Mouse (Mus musculus) forebrain, embryonic 12.5 days (tissue): ENCODE measurements around the gene Cytip. TPM values are rescaled to one million over a fixed set of nuclear protein-coding genes. Genes with fewer than 3 reads are reported as not detected.

Experiments used
- ATAC-seq: fragments of 200-750 bp; cut with Nextera tagmentation; 2 replicates; pipeline ENCODE4 v1.8.0; 2017; ENCODE audit warnings: moderate TSS enrichment; ENCODE audit not compliant: low FRiP score
- H3K27ac ChIP-seq: fragments of 300-500 bp; sonication (generic); 2 replicates; pipeline ENCODE4 v1.5.1; 2016; ENCODE audit warnings: mild to moderate bottlenecking
- H3K27me3 ChIP-seq: fragments of 300-500 bp; sonication (generic); 2 replicates; pipeline ENCODE4 v1.6.1; 2016; ENCODE audit warnings: mild to moderate bottlenecking
- H3K36me3 ChIP-seq: fragments of 300-500 bp; sonication (generic); replicated peaks from 2 replicates; pipeline ENCODE4 v1.6.1; 2016; ENCODE audit warnings: mild to moderate bottlenecking
- H3K4me1 ChIP-seq: fragments of 300-500 bp; sonication (generic); 2 replicates; pipeline ENCODE4 v1.6.1; 2016
- H3K4me2 ChIP-seq: fragments of 300-500 bp; sonication (generic); 2 replicates; pipeline ENCODE4 v1.6.1; 2016; ENCODE audit warnings: mild to moderate bottlenecking, moderate library complexity
- H3K4me3 ChIP-seq: fragments of 300-500 bp; sonication (generic); replicated peaks from 2 replicates; pipeline ENCODE4 v1.5.1; 2016; ENCODE audit warnings: mild to moderate bottlenecking
- H3K9ac ChIP-seq: fragments of 300-500 bp; sonication (generic); 2 replicates; pipeline ENCODE4 v1.6.1; 2016; ENCODE audit warnings: mild to moderate bottlenecking
- H3K9me3 ChIP-seq: fragments of 300-500 bp; sonication (generic); 2 replicates; pipeline ENCODE4 v1.6.1; 2016
- WGBS: fragments of 180-500 bp; shearing (Covaris S2); methylation state at CpG from one replicate; pipeline ENCODE4 v1.1.7; 2016; 5-methylcytosine and 5-hydroxymethylcytosine counted together
- polyA plus RNA-seq: library from polyadenylated mRNA; unstranded; fragments of >200 nt; fragmentation: Nextera tagmentation; extraction: Ambion mirVana; gene quantifications from 2 replicates; pipeline ENCODE4 v1.2.1, GENCODE M21; 2016

Gene Cytip
- polyA plus RNA-seq, 1 experiment from 2014 or later, result 0.14 TPM

GRCm38 (mm10) chr2:58159121-58159520 is 36.2 kb downstream of the Cytip start:
- Histone ChIP-seq H3K36me3 (no peaks in the 10 kb centered on the region), H3K4me3 (no peak overlapping the region), H3K4me2 (no peak overlapping the region), H3K9ac (no peak overlapping the region), H3K27ac (no peak overlapping the region), H3K9me3 (no peaks in the 10 kb centered on the region), H3K4me1 (no peaks in the 10 kb centered on the region; the same call in 1 of the 2 replicates), H3K27me3 (no peaks in the 10 kb centered on the region)
- WGBS, result 94% methylated on average over 6 of the region's 6 CpGs
- no peak for ATAC-seq

DNA sequence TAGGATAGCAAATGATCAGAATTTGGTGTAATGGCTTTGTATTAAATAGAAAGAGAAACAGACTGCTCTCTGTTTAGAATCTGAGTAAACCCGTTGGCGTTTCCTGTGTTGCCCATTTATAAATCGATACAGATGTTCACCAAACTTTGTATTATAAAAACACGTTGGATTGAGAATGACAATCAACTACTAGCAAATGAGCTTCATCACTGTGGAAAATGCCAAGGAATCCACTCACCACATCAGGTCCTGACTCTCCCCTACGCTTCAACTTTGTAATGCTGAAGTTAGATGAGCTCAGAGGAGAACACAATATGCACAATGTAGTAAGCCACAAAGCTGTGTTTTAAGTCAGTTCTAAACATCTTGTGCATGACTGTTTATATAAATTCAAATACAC is 36.8 kb downstream of the Cytip start:
- whole genome bisulfite sequencing, result 91% methylated on average over 5 of the region's 5 CpGs
- no peaks in the 10 kb centered on the region; the same call in 1 of the 2 replicates for H3K4me1 ChIP-seq
- no peaks in the 10 kb centered on the region for H3K36me3 ChIP-seq
- no peak overlapping the region for H3K9ac ChIP-seq
- H3K27me3 ChIP-seq, result no peaks in the 10 kb centered on the region
- no peak overlapping the region for H3K27ac ChIP-seq
- no peak overlapping the region for H3K4me3 ChIP-seq
- no peaks in the 10 kb centered on the region for H3K9me3 ChIP-seq
- ATAC-seq, result no peak
- no peak overlapping the region for H3K4me2 ChIP-seq

DNA sequence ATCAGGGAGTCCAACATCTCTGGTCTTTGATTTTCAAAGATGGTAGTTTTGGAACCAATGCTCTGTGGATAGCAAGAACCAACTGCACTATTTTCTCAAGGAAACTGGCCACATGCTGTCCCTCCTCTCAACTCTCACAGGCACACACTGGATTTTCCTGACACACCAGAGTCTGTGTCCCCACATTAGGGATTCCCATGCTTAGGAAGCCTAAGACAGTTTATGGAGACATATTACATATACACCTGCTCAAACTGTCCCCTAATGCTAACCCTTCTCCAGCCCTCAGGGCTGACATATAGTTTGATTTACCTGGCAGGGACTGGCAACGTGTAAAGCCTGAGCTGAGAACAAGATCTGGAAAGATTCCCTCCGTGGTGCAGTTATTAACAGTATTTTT is 37.2 kb downstream of the Cytip start:
- 91% methylated on average over 2 of the region's 2 CpGs for WGBS
- no peak for ATAC-seq

DNA sequence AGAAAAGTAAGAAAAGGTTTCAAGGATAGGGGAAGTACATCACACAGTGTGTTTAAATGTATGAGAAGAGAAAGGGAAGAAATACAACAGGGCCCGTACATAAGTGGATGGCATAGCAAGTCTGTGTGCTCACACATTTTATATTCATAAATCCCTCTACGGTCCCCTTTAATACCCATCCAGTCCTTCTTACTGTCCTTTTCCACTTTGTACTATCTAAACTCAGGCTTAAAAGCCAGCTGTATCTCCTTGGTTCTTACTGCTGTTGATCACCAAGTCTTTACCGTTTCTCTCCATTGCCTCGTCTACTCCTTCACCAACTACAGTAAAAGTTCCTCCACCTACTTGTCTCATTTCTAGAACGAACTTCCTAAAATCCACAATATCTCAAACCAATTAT is 37.9 kb downstream of the Cytip start:
- Histone ChIP-seq H3K36me3 (no peaks in the 10 kb centered on the region), H3K4me3 (no peak overlapping the region), H3K27me3 (no peaks in the 10 kb centered on the region), H3K27ac (no peak overlapping the region), H3K9me3 (no peaks in the 10 kb centered on the region), H3K9ac (no peak overlapping the region), H3K4me1 (no peaks in the 10 kb centered on the region; the same call in 1 of the 2 replicates), H3K4me2 (no peak overlapping the region)
- WGBS, result 94% methylated on average over 5 of the region's 5 CpGs
- ATAC-seq, result no peak

More for the DNA sequence above, 37.2 kb downstream of the Cytip start:
- Histone ChIP-seq H3K36me3 (no peaks in the 10 kb centered on the region), H3K9ac (no peak overlapping the region), H3K27ac (no peak overlapping the region), H3K4me1 (no peaks in the 10 kb centered on the region; the same call in 1 of the 2 replicates), H3K4me3 (no peak overlapping the region), H3K27me3 (no peaks in the 10 kb centered on the region), H3K4me2 (no peak overlapping the region), H3K9me3 (no peaks in the 10 kb centered on the region)

GRCm38 (mm10) chr2:58156495-58157392 is 38.6 kb downstream of the Cytip start:
- 81% methylated on average over 5 of the region's 5 CpGs for WGBS
- H3K36me3 ChIP-seq, result no peaks in the 10 kb centered on the region
- H3K4me3 ChIP-seq, result no peak overlapping the region
- no peak overlapping the region for H3K4me2 ChIP-seq
- ATAC-seq, result no peak
- H3K27ac ChIP-seq, result no peak overlapping the region
- H3K9ac ChIP-seq, result no peak overlapping the region
- no peaks in the 10 kb centered on the region for H3K27me3 ChIP-seq
- H3K9me3 ChIP-seq, result no peaks in the 10 kb centered on the region
- H3K4me1 ChIP-seq, result no peaks in the 10 kb centered on the region; the same call in 1 of the 2 replicates

DNA sequence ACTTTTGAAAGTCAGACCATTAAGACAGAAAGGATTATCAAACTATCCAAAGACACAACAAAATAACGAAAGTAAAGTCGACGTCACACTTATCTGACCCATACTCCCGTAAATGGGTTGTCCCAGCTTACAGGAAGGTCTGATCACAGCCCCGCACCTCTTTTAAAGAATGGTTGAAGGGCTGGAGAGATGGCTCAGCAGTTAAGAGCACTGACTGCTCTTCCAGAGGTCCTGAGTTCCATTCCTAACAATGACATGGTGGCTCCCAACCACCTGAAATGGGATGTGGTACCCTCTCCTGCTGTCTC is 39.3 kb downstream of the Cytip start:
- Histone ChIP-seq H3K9ac (no peak overlapping the region), H3K4me3 (no peak overlapping the region), H3K36me3 (no peaks in the 10 kb centered on the region), H3K4me1 (no peaks in the 10 kb centered on the region; the same call in 1 of the 2 replicates), H3K27me3 (no peaks in the 10 kb centered on the region), H3K9me3 (no peaks in the 10 kb centered on the region), H3K4me2 (no peak overlapping the region), H3K27ac (no peak overlapping the region)
- WGBS, result 90% methylated on average over 5 of the region's 5 CpGs
- no peak for ATAC-seq

DNA sequence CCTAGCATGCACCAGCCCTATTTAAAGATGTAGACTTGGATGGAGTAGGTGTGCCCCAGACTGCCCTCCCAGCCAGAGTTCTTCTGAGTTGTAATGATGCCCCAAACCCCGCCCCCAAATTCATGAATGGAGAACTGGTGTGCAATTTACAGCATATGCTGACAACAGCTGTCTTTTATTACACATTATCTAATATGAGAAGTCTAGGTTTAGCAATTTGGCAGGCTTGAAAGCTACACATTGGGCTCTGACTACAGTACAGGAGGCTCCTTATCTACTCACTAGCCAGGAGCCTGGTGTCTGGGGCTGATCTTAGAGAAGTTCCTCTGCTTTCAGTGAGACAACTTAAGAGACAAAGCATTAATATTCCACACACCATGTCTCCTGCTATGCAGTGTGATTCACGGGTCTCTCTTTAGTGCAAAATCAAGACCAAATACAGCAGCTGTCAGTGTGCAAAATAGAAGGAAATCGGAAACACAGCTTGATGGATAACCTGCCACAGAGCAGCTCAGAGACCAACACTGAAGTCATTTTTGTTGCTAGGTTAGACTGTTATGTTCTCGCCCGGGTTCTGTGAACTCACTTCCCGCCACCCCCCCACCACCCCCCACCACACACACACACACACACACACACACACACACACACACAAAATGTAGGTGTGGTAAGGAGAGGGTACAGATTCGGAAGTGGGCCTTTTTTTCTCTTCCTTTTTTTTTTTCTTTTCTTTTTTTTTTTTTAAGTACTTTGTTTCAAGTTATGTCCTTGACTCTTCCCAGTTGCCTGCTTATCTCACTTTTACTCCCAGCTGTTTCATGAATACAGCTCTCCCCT is 39.8 kb downstream of the Cytip start:
- Histone ChIP-seq H3K4me1 (no peaks in the 10 kb centered on the region; the same call in 1 of the 2 replicates), H3K9me3 (no peaks in the 10 kb centered on the region), H3K27me3 (no peaks in the 10 kb centered on the region), H3K9ac (no peak overlapping the region), H3K27ac (no peak overlapping the region), H3K4me3 (no peak overlapping the region), H3K4me2 (no peak overlapping the region), H3K36me3 (no peaks in the 10 kb centered on the region)
- no peak for ATAC-seq
- WGBS, result 56% methylated on average over 4 of the region's 7 CpGs

DNA sequence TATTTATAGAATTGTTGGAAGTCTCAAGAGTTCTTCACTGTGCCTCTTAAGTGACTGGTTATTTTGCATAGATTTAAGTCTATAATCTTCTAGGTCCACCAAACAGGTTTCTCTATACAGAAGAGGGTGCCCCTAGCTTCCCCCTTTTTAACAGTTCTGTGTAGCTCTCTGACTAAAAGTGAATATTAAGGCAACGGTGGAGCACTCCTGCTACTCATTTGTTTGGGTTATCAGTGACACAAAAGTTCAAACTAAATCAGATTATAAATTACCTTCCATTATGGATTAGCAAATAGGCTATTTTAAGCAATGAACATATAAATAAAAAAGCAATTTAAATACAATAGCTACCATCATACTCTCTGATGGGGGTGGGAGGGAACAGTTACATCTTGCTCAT is 40.8 kb downstream of the Cytip start:
- H3K27me3 ChIP-seq, result no peaks in the 10 kb centered on the region
- no peak overlapping the region for H3K4me2 ChIP-seq
- H3K36me3 ChIP-seq, result no peaks in the 10 kb centered on the region
- H3K9ac ChIP-seq, result no peak overlapping the region
- no peaks in the 10 kb centered on the region for H3K9me3 ChIP-seq
- no peak for ATAC-seq
- WGBS, result 79% methylated on average over 1 of the region's 1 CpGs
- H3K4me3 ChIP-seq, result no peak overlapping the region
- no peak overlapping the region for H3K27ac ChIP-seq
- no peaks in the 10 kb centered on the region; the same call in 1 of the 2 replicates for H3K4me1 ChIP-seq

DNA sequence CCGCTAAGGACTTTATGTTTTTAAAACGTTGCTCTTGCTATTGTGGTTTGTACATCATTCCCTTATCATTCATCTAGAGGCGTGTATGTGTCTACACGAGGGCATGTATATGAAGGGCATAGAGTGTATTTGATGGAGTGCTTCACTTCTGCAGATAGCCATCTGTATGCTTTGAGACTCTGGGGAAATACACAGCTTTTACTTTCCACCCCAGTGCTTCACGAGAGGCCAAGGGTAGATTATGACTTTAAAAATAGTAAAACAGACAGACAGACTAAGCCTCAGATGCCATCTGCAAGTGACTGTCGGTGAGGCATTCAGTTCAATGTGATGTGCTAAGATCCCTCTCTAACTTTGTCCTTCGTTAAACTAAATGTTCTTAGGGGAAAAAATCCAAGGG is 41.6 kb downstream of the Cytip start:
- no peak for ATAC-seq
- no peak overlapping the region for H3K27ac ChIP-seq
- H3K4me2 ChIP-seq, result no peak overlapping the region
- no peaks in the 10 kb centered on the region for H3K27me3 ChIP-seq
- H3K9ac ChIP-seq, result no peak overlapping the region
- H3K9me3 ChIP-seq, result no peaks in the 10 kb centered on the region
- H3K4me3 ChIP-seq, result no peak overlapping the region
- H3K36me3 ChIP-seq, result no peaks in the 10 kb centered on the region
- H3K4me1 ChIP-seq, result no peaks in the 10 kb centered on the region; the same call in 1 of the 2 replicates
- WGBS, result 87% methylated on average over 7 of the region's 7 CpGs

GRCm38 (mm10) chr2:58149983-58150405 is 45.3 kb downstream of the Cytip start:
- WGBS, result 84% methylated on average over 7 of the region's 7 CpGs
- H3K4me1 ChIP-seq, result no peaks in the 10 kb centered on the region
- H3K4me2 ChIP-seq, result no peak overlapping the region
- no peaks in the 10 kb centered on the region for H3K27me3 ChIP-seq
- H3K4me3 ChIP-seq, result no peak overlapping the region
- H3K27ac ChIP-seq, result no peak overlapping the region
- H3K9me3 ChIP-seq, result no peaks in the 10 kb centered on the region
- ATAC-seq, result no peak
- no peak overlapping the region for H3K9ac ChIP-seq
- H3K36me3 ChIP-seq, result no peaks in the 10 kb centered on the region

GRCm38 (mm10) chr2:58146572-58146971 is 48.8 kb downstream of the Cytip start:
- H3K9me3 ChIP-seq, result no peaks in the 10 kb centered on the region
- no peaks in the 10 kb centered on the region for H3K4me1 ChIP-seq
- WGBS, result 89% methylated on average over 5 of the region's 5 CpGs
- H3K27ac ChIP-seq, result no peak overlapping the region
- H3K36me3 ChIP-seq, result no peaks in the 10 kb centered on the region
- H3K9ac ChIP-seq, result no peak overlapping the region
- no peak for ATAC-seq
- H3K4me2 ChIP-seq, result no peak overlapping the region
- H3K27me3 ChIP-seq, result no peaks in the 10 kb centered on the region
- no peak overlapping the region for H3K4me3 ChIP-seq

GRCm38 (mm10) chr2:58140531-58140930 is 54.8 kb downstream of the Cytip start:
- Histone ChIP-seq H3K9ac (no peak overlapping the region), H3K27ac (no peak overlapping the region), H3K4me3 (no peak overlapping the region), H3K27me3 (no peaks in the 10 kb centered on the region), H3K4me1 (no peaks in the 10 kb centered on the region), H3K9me3 (no peaks in the 10 kb centered on the region), H3K36me3 (no peaks in the 10 kb centered on the region), H3K4me2 (no peak overlapping the region)
- WGBS, result 75% methylated on average over 1 of the region's 1 CpGs
- ATAC-seq, result no peak
